Mouse (Mus musculus): ENCODE data around the gene Ccdc88b. TPM values are rescaled to one million over a fixed set of nuclear protein-coding genes. Genes with fewer than 3 reads are reported as not detected.

Gene Ccdc88b
- 1.2 and 1.5 TPM in 2 replicates for polyA plus RNA-seq (2012; rRNA removed)

GRCm38 (mm10) chr19:6858031-6858430 is at the start of gene Ccdc88b:
Gene Ccdc88b (minus strand): TSS chr19:6858211.

DNA sequence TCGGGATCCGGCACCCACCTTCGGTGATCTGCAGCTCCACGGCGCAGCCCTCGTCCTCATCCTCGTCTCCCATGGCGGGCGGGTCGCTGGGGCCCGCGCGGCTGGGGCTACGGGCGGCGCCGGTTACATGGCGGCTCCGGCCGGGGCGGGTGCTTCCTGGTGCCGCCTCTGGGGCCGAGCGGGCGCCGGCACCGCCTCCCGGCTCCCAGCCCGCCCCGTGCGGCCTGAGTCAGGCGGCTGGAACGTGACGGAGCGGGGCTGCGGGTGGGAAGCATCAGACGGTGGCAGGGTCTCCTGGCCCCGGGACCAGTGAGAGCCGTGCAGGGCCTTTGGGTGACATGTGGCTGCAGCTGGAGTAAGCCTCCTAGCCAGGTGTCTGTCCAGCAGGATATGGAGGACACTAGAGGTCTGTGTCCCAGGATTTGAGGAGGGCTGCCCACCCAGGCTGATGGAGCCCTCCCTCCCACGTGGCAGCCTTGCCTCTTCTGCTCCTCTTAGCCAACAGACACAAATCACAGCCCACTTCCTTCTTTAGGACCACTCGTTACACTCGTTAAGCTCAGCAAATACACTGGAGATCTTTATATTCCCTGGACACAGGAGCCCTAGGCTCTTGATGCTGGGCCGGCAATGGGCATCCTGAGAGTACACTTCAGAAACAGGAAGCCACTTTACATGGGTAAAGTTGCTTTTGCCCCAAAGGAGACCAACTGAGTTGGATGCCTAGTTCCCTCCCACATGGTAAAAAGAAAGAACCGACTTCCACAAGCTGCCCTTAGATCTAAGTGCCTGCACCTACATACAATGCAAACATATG is 17.3 kb downstream of the Ccdc88b start, which contains the start of gene Rps6ka4:
Gene Rps6ka4 (minus strand): TSS at position 162 of the 817 bp plus-strand sequence.

Other genes with a start within 250 kb of the Ccdc88b start
- 5.8 and 10.8 TPM in 2 replicates for gene Rps6ka4, start 17.6 kb downstream of the Ccdc88b start, polyA plus RNA-seq (2012; rRNA removed)
- gene Trmt112, start 51.5 kb upstream of the Ccdc88b start, polyA plus RNA-seq (2012; rRNA removed): 154 and 159 TPM in 2 replicates
- gene Prdx5, start 51.9 kb upstream of the Ccdc88b start, polyA plus RNA-seq (2012; rRNA removed): 175 and 190 TPM in 2 replicates
- gene Esrra, start 63.6 kb upstream of the Ccdc88b start, polyA plus RNA-seq (2012; rRNA removed): 32.1 and 36.0 TPM in 2 replicates
- gene Catsperz, start 67.2 kb upstream of the Ccdc88b start, polyA plus RNA-seq (2012; rRNA removed): 1.3 and 2.5 TPM in 2 replicates
- 1.2 and 1.7 TPM in 2 replicates for gene Kcnk4, start 76.3 kb upstream of the Ccdc88b start, polyA plus RNA-seq (2012; rRNA removed)
- 66.9 and 72.7 TPM in 2 replicates for gene Bad, start 83.7 kb upstream of the Ccdc88b start, polyA plus RNA-seq (2012; rRNA removed)
- gene Gpr137, start 84.3 kb upstream of the Ccdc88b start, polyA plus RNA-seq (2012; rRNA removed): 68.1 and 72.4 TPM in 2 replicates
- gene Ppp1r14b, start 116.8 kb upstream of the Ccdc88b start, polyA plus RNA-seq (2012; rRNA removed): 339 and 374 TPM in 2 replicates
- 26.2 and 38.2 TPM in 2 replicates for gene Plcb3, start 118.3 kb upstream of the Ccdc88b start, polyA plus RNA-seq (2012; rRNA removed)
- 61.1 and 75.9 TPM in 2 replicates for gene Fkbp2, start 122.3 kb upstream of the Ccdc88b start, polyA plus RNA-seq (2012; rRNA removed)
- 30.0 and 38.5 TPM in 2 replicates for gene Vegfb, start 129.4 kb upstream of the Ccdc88b start, polyA plus RNA-seq (2012; rRNA removed)
- 30.4 and 31.6 TPM in 2 replicates for gene Dnajc4, start 134.4 kb upstream of the Ccdc88b start, polyA plus RNA-seq (2012; rRNA removed)
- gene Nudt22, start 137.9 kb upstream of the Ccdc88b start, polyA plus RNA-seq (2012; rRNA removed): 16.0 and 16.1 TPM in 2 replicates
- gene Trpt1, start 137.9 kb upstream of the Ccdc88b start, polyA plus RNA-seq (2012; rRNA removed): 16.4 and 18.5 TPM in 2 replicates
- 5.4 and 5.5 TPM in 2 replicates for gene Fermt3, start 161.3 kb upstream of the Ccdc88b start, polyA plus RNA-seq (2012; rRNA removed)
- 177 and 196 TPM in 2 replicates for gene Stip1, start 181.8 kb upstream of the Ccdc88b start, polyA plus RNA-seq (2012; rRNA removed)
- gene Macrod1, start 198.6 kb upstream of the Ccdc88b start, polyA plus RNA-seq (2012; rRNA removed): 5.6 and 9.3 TPM in 2 replicates
- gene Flrt1, start 247.5 kb upstream of the Ccdc88b start, polyA plus RNA-seq (2012; rRNA removed): 3.0 and 3.3 TPM in 2 replicates

Measured in central nervous system, embryonic 14 days (tissue).